Mouse (Mus musculus): Measurements from ENCODE around the gene Asb5.
"Not testable (repeated sequence)": the region's sequence is repeated elsewhere in the genome, so short reads cannot be mapped to it uniquely, and the experiment has no call there.

Asb5 gene

DNA sequence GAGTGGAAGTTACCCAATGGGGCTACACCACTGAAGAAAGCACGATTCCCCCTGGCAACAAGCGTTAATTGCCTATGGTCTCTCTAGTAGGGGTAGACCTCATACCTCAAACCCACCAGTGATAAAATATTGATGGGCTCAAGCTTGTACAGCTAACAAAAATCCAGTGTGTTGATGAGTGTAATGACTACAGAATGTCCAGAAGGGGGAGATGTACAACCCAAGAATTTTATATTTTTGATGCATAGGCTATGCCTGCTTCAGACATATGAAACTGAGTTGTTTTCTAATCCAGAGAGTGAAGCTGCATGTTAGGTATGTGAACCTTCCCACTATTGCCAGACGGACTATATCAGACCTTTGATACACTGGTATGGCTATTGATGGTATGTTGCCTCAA is 7.9 kb downstream of the Asb5 start:
- no peak for DNase-seq (ENCODE audit: low read depth, low spot score)

DNA sequence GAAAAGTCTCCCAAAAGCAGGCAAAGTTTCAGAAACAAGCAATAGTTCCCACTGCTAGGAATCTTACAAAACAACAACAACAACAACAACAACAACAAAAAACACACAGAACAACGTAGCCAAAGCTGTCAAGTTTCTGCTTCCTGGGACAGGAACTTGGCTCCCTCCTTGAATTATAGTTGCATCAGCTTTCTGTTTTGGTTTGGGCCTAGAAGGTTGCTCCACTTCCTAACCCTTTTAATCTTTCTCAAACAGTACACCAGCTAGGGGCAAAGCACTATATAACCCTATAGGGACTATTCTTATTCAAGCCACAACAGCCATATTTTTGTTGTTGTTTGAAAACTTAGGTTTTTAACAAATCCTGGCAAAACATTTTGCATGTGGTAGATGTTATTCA is 12.0 kb downstream of the Asb5 start:
- no peak for DNase-seq (ENCODE audit: low read depth, low spot score)

DNA sequence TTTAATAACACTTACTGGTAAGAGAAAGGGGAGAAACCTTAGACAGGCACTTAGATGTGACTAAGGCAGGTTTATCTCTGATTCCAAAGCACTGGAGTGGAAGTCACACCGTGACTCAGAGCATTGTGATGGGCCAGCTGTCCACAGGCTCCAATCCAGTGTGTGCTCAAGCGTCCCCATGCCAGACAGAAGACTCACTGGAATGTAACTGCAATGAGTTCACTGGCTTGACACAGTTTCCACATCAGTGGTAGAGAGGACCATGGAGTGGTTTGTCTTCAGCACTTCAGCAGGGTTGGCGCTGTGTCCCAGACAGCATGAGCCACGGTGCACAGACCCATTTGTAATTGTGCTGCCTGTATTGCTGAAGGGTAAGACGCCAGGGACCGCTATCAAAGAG is 19.0 kb downstream of the Asb5 start:
- no peak for DNase-seq (ENCODE audit: low read depth, low spot score)

DNA sequence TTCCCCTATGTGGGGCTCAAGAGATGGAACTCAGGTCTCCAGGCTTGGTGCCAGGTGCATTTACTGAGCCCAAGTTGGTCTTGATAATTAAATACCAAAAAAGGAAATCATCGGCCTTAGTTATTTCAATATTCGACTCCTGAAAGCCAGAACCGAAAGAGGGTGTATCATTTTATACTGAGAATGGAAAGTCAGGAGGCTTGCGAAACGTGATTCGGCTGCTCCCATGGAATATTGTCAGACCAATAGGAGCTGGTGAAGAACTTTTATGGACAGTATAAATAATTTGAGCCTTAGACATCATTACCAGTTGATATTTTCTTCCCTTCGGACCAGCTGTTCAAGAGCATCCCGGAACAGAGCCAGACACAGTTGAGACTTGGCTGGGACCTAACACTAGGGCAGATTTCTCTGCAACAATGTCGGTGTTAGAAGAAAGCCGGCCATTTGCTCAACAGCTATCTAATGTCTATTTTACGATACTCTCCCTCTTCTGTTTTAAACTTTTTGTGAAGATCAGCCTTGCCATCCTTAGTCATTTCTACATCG is 20.7 kb downstream of the Asb5 start:
- no peak for DNase-seq (ENCODE audit: low read depth, low spot score)

DNA sequence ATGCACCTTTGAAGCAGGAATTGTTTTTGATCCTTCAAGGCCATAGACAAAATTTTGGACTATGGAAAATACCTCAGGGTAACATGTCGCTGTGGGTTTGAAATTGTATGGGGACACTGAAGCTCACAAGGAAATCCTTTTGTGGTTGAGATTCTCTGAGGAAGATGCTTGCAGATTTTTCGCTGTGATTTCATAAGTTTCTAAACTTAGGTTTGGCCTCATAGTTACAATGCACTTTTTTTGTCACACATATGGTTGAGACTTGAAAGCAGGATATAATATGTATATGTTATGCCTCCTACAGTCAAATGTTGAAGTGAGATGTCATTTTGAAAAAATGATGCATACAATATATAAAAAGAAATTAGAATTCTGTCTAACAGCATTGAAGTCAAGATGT is 25.5 kb downstream of the Asb5 start:
- DNase-seq (ENCODE audit: low read depth, low spot score) = no peak

DNA sequence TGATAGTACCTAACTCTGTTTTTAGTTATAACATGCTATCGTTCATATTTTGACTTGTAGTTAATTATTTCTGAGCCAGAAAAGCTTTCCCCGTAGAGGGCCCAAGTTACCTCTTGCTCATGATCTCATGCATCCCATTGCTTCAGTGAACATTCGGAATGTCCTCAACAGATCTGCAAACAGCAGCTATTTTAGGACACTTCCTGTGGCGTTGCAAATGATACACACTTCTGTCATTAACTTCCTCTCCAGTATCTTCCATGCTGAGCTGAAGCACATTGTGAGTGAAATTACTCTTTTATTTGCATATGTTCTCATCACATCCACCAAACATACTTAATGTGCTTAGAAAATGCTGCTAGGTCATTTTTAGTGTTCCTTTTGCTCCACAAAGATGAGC is 32.8 kb downstream of the Asb5 start:
- DNase-seq (ENCODE audit: low read depth, low spot score) = no peak

DNA sequence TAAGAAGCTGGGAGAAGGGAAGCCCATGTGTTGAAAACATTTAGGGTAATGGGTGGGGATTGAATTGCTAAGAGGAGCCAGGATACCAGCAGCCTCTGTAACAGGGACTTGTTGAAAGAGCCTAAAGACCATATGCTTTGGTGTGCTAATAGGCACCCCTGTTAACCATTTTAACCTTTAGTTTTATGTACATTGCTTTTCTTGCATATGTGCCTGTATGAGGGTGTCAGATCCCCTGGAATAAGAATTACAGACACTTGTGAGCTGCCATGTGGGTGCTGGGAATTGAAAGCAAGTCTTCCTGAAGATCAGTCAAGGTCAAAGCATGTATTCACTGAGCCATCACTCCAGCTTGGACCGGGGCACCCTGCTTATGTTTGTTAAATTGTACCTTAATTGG is 35.8 kb downstream of the Asb5 start:
- DNase-seq (ENCODE audit: low read depth, low spot score) = no peak

DNA sequence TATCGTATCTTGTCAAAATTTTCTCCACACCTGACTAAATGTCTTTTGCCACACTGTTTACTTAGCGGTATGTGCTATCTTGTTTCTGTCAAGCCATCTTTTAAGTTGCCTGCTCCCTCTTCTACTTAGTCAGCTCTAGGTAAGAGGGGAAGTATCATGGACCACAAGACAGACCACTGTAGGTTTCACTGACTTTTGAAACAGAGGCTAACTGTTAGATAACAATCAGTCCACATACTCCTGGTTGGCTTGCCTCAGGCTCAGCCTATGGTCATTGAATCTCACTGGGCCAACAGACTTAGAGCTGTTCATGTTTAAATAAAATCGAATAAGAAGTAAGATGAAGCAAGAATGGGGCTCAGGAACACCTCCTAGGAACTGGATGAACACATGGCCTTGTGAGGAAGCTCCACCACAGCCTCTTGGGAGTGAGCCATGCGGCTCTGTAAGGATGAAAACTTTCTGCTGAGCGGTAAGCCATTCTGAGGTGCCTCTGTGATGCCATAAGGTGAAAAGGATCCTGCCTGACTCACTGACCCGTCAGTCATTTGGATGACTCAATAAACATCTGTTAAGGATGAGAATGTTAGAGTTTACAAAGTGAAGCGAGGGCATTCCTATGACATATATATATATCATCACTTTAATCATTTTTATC is 36.4 kb downstream of the Asb5 start:
- no peak for DNase-seq (ENCODE audit: low read depth, low spot score)

DNA sequence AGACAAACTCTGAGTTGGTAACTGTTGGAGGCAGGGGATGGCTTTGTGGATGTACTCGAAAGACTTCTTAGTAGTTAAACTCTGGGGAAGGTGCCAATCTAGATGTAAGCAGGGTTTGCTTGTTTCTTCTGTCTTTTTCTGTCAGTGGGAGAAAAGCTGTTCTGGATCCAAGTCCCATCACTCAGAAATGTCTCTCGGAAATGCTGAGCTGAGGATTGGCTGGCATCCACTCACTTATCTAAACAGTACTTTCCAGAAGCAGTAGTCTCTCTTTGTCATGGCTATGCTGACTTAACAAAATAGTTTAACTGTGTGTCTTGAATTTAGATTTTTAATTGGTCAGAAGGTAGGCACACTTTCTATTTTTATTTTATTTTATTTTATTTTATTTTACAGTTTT is 37.8 kb downstream of the Asb5 start:
- no peak for DNase-seq (ENCODE audit: low read depth, low spot score)

DNA sequence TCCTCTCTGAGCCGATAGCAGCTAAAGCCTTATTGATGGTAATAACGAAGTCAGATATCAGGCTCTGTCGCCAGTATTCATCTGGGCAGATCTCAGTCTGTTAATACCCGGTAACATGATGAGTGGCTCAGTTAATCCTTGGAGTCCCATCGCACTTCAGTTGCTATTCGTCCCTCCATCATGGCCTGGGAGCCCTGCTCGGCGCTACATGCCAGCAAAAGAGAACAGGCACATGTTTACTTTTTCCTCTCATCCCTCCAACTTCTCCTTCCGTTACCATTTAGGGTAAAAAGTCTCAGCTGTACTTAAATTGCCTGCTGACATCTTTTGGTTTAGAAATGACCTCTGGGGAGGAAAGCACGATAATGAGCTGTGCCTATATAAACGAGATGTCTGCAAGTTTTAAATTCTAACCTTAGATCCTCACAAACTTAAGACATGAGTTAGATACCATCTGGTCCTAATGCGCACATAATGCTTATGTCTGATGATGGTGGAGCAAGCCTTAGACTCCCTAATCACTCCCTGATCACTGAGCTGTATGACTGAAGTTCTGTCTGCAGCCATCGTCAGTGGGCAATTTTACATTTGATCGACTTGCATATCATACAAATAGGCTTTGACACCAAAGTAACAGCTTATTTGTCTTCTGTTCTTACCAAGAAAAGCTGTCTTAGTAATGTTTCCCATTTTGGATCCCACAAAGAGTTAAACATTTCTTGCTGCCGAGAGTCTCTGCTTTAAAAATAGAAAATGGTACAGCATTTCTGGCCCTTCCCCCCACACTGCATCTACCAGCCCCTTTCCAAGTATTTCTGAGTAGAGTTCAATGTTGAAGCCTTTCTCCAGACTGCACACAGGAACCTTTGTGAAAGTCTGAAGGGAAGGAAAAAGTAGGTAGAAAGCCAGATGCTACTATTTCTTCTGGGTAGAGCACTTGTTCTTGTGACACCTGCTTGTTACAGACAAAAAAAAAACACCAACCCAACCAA is 41.5 kb downstream of the Asb5 start:
- no peak for DNase-seq (ENCODE audit: low read depth, low spot score)

DNA sequence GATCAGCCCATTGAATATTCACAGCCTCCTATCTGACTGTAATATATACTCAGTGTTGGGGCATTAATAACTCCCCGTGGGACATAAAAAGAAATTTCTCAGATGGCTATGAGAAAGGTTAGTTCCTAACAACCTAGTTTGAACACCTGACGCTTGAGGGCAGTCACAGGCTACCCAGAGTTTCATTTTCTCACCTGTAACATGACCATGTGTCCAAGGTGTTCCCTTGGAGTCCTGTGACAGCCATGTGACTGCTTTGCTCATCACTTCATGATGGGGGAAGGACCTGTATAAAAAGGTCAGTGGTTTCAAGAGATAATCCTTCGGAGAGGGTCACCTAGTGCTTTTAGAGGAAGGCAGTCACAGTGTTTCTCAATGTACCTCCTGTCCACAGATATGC is 52.1 kb downstream of the Asb5 start:
- no peak for DNase-seq (ENCODE audit: low read depth, low spot score)

DNA sequence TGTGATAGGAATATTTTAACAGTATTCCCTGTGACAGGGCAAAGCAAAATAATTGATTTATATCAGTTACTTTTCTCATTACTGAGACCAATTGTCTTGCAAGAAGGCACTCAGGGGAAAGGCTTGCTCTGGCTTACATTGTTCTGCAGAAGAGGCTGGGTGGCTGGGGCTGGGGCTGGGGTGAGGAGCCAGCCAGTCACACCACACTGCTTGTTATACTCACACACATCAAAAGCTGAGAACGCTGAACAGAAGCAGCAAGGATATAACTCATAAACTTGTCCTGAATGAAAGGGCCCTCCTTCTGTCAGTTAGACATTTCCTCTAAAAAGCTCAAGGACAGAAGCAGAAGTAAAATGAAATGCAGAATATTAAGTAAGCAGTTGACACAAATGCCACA is 53.5 kb downstream of the Asb5 start:
- DNase-seq (ENCODE audit: low read depth, low spot score) = no peak

DNA sequence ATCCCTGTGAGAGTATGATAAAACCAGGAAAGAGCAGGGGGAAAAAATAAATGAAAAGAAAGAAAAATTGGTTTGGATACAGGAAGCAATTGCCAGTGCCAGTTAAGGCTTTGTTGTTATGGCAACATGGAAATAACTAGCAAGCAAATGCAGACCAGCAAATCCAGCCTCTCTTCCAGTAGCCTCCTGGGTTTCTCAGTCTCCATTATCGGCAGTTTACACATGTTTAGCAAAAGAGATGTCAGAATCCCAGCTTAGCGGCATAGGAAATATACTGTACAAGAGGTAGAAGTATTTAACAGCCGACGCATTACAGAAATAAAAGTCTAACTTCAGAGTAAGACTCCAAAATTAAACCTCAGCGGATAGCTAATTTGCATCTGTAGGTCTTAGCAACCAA is 65.3 kb downstream of the Asb5 start:
- no peak for DNase-seq (ENCODE audit: low read depth, low spot score)

DNA sequence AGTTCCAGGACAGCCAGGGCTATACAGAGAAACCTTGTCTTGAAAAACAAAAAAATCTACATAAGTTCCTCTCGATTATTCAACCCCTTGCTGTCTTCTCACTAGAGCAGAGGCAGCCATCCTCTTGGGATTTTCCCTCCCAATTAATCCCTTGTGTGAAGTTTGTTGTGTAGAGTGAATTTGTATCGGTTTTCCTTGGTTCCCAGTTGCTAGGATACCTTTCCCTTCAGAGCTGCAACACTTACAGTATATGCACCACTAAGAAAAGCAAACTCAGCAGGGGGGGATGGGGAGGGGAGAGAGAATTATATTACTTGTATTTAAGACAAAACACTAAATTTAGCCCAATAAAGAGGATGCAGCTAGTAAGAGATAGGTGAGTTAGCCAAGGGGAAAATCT is 66.7 kb downstream of the Asb5 start:
- DNase-seq (ENCODE audit: low read depth, low spot score) = no peak

DNA sequence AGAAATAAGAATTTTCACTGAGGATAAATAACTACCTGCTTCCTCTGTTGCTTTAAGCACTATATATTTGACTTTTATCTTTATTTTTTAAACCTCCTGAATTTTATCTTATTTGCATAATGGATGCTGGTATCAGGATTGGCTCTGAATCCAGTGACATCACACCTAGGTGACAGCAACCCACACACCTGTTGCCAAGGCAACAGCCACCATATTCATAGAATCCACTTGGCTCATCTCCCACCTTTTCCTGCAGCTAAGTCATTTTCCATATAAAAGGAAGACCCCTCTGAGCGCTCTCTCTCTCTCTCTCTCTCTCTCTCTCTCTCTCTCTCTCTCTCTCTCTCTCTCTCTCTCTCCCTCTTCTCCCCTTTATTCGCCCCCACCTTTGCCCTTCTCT is 67.6 kb downstream of the Asb5 start:
- DNase-seq (ENCODE audit: low read depth, low spot score) = no peak

DNA sequence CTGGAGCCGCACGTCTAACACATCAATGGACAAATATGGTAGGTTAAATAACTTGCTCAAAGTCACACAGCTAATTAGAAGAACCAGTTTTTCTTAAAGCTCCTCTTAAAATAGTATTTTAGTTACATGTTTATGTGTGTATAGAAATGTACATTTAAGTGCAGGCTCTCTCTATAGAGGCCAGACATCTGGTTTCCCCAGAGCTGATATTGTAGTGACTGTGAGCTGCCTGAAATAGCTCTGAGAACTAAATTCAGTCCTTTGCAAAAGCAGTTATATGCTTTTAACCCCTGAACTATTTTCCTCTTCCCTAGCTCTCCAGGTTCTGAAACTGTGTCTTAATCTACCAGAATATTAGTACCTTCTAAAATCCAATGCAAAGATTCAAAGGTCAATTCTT is 68.0 kb downstream of the Asb5 start:
- no peak for DNase-seq (ENCODE audit: low read depth, low spot score)

DNA sequence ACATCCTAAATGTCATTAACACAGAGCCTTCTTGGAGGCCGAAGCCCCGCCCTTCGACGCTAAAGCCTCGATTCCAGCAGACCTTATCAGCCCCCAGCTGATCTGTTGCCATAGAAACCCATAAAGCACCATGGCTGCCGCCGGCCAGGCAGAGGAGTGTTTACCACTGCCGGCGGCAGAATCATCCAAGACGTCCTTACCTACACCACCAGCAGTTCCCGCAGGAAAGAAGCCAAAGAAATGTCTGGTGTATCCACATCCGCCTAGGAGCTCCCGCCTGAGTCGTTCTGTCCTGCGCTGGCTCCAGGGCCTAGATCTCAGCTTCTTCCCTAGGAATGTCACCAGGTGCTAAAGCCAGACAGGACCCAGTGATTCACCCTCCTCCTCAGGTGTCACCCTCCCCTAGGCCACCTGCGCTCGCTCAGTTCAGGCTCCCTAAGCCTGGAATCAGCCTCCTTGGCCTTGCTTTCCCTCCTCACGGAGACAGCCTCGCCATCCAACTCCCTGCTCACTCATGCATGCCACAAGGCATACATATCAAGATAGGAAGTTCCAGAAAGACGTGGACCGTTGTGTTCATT is 71.4 kb downstream of the Asb5 start, which contains the start of gene Spata4:
Spata4 (plus strand) TSS at position 111 of the 581 bp plus-strand sequence.
- no peak for DNase-seq (ENCODE audit: low read depth, low spot score)

DNA sequence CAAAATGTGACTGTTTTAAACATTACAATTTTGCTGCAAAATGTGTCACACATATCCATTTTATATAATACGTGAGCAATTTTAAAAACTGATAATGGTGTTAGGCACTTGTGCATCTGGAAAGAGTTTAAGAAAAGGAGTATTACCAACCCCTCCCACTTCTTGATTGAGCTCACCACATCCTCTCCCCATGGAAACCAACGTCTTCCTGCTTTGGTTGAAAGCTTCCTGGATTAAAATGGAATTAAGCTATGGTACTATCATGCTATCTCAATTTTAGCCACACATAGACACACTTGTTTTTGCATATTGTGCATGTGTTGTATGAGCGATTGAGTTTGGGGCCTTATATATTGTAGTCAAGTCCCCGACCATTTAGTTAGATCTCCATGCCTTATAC is 74.1 kb downstream of the Asb5 start:
- DNase-seq (ENCODE audit: low read depth, low spot score) = no peak

DNA sequence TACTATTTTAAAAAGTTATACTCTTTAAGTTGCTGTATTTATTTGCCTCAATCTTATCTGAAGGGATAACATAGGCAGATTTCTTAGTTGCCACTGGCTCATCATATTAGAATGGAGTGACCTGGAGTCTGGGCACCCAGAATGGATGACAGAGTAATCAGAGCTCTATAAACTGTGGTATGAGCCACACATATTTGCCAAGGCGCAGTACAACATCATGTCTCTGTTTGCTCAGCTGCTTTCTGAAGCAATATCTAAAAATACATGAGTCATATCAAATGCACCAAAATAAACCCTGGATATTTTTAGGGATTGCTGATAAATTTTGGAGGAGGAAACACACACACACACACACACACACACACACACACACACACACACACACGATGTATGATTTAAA is 80.0 kb downstream of the Asb5 start:
- DNase-seq (ENCODE audit: low read depth, low spot score) = no peak

DNA sequence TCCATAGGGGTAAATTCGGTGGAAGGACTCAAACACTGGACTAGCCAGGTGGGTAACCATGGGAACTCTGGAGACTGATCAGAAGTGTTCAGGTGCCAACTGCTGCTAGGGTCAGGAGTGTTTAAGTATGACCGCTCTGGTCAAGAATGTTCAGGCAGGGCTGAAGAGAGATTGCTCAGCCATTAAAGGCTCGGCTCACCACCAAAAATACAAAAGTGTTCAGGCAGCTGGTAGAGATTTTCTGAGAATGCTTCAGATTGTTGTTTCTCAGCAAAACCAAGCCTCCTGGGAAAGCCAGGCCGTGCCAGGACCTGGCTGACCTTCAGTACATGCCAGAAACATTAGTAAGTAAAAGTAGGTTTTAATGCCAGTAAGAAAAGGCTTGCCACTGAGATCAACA is 80.9 kb downstream of the Asb5 start:
- no peak for DNase-seq (ENCODE audit: low read depth, low spot score)

DNA sequence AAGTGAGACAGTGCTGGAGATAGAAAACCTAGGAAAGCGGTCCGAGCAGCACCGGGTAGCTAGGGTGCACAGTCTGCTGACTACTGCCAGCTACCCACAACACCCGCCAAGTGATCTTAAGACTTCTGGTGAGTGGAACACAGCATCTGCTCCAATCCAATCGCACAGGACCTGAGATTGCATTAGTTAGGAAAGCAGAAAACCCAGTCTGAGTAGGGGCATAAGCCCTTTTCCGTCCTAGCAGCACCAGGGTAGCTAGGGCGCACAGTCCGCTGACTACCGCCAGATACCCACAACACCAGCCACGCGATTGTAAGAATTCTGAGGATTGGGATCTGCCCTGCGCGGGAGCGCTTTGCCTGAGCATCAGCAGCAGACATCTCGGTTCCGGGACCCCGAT is 87.3 kb downstream of the Asb5 start:
- DNase-seq (ENCODE audit: low read depth, low spot score) = not testable (repeated sequence)

All from retina, adult 2 months (tissue).